In genomic region chr6:29396714-29397540, GRCm38 (mm10) we compare ENCODE assay signal across 10 mouse cellular contexts. TPM values are rescaled to one million over a fixed set of nuclear protein-coding genes. Genes with fewer than 3 reads are reported as not detected.
DNase-seq lines count a peak whose midpoint lies in the region; ATAC-seq and TF ChIP-seq lines count a peak whose summit lies in the region.
"Had no signal": no experiment of that assay in that cellular context is flagged by ENCODE, and none has a peak within 500 bp of the region (broad histone marks: within the 10 kb centered on the region; RNA-seq: fewer than 3 reads in every experiment).

No protein-coding gene starts in this region.

- TF ChIP-seq POLR2A in MEL (IDR thresholded peaks at IDR 0.05; ENCODE audit: control insufficient read depth in 1 of 2, insufficient read depth in 1 of 2, low read depth in 1 of 2, low read length in 2 of 2, poor library complexity in 1 of 2) = no peak
- no peak for TF ChIP-seq POLR2A in myocyte (IDR thresholded peaks at IDR 0.05; ENCODE audit: insufficient read length, low read depth)

- no peaks in the 10 kb centered on the region for H3K9me3 ChIP-seq in kidney, embryonic 14.5 days (ENCODE audit: control insufficient read depth, low read length)
- H3K9me3 ChIP-seq in MEL (replicated peaks; ENCODE audit: insufficient read depth, low read length) = no peaks in the 10 kb centered on the region

- H3ac ChIP-seq in myocyte (ENCODE audit: control insufficient read depth, insufficient read length) = peak overlapping the region; percentile 25

- peak overlapping the region; percentile 74 for H3K4me2 ChIP-seq in kidney, embryonic 14.5 days (replicated peaks; ENCODE audit: low read depth, low read length)
- H3K4me2 ChIP-seq in myocyte (ENCODE audit: low read depth) = peak overlapping the region; percentile 90

- H3K4me1 ChIP-seq in kidney, embryonic 14.5 days (ENCODE audit: control insufficient read depth, insufficient read depth, low read length) = no peaks in the 10 kb centered on the region
- H3K4me1 ChIP-seq in MEL (ENCODE audit: control insufficient read depth in 1 of 2, insufficient read depth in 2 of 2, low read length in 2 of 2) = no peaks in the 10 kb centered on the region

- ATAC-seq in kidney, embryonic 14.5 days (ENCODE audit: low FRiP score, low TSS enrichment) = peak; percentile 82
- peak; percentile 40 for ATAC-seq in inflammation-experienced regulatory T-cells, adult 6 months
- ATAC-seq in megakaryocyte progenitor cell, adult 5-6 weeks (replicated peaks; ENCODE audit: poor library complexity) = no peak

- peak overlapping the region; percentile 49 for H3K27ac ChIP-seq in kidney, embryonic 14.5 days (ENCODE audit: low read depth, low read length)
- H3K27ac ChIP-seq in MEL (ENCODE audit: control insufficient read depth, low read depth, low read length) = no peak overlapping the region

- 2% methylated on average over 23 of the region's 24 CpGs for whole genome bisulfite sequencing in kidney, embryonic 14.5 days

- no peak for TF ChIP-seq EP300 in MEL (IDR thresholded peaks at IDR 0.05; ENCODE audit: low read depth in 1 of 2, low read length in 2 of 2)

- no peaks in the 10 kb centered on the region for H3K36me3 ChIP-seq in kidney, embryonic 14.5 days (ENCODE audit: control insufficient read depth, insufficient read depth, low read length)
- H3K36me3 ChIP-seq in MEL (ENCODE audit: control insufficient read depth in 1 of 2, insufficient read depth in 2 of 2, low read length in 2 of 2) = no peaks in the 10 kb centered on the region
- no peaks in the 10 kb centered on the region for H3K36me3 ChIP-seq in myocyte (ENCODE audit: control insufficient read depth, insufficient read depth)

- H3K27me3 ChIP-seq in kidney, embryonic 14.5 days (ENCODE audit: control insufficient read depth, insufficient read depth, low read length) = peaks cover 6% of the 10 kb centered on the region; the same call in 1 of the 2 replicates
- H3K27me3 ChIP-seq in MEL (ENCODE audit: control insufficient read depth in 1 of 2, insufficient read depth in 2 of 2, low read length in 2 of 2) (peaks cover 22 to 23% of the 10 kb centered on the region in 2 experiments), myocyte (ENCODE audit: control insufficient read depth, insufficient read depth, insufficient read length) (no peaks in the 10 kb centered on the region)

- peak overlapping the region; percentile 57 for H3K9ac ChIP-seq in kidney, embryonic 14.5 days (ENCODE audit: low read depth, low read length)
- peak overlapping the region; percentile 28; the same call in 1 of the 2 replicates for H3K9ac ChIP-seq in MEL (ENCODE audit: control insufficient read depth, low read depth, low read length, poor library complexity, severe bottlenecking)

- TF ChIP-seq RAD21 in MEL (IDR thresholded peaks at IDR 0.05; ENCODE audit: low read depth, low read length) = no peak

- no peak for DNase-seq in kidney, adult 8-10 months
- no peak for DNase-seq in MEL (ENCODE audit: low read depth, low spot score)
- DNase-seq in embryo, embryonic 10.5 days (ENCODE audit: low spot score) = peak; percentile 52
- no peak for DNase-seq in thymus, adult 18-20 months

- TF ChIP-seq CTCF in MEL (IDR thresholded peaks at IDR 0.05 in 2 of 3, conservative IDR thresholded peaks at IDR 0.05 in 1 of 3; ENCODE audit: control insufficient read depth in 1 of 3, insufficient read depth in 1 of 3, low read depth in 2 of 3, low read length in 3 of 3, poor library complexity in 1 of 3, severe bottlenecking in 1 of 3) = no peak

- H3K4me3 ChIP-seq in kidney, embryonic 14.5 days (ENCODE audit: low read length) = peak overlapping the region; percentile 61
- H3K4me3 ChIP-seq in MEL (ENCODE audit: control insufficient read depth in 1 of 2, insufficient read depth in 1 of 2, low read depth in 2 of 2, low read length in 2 of 2) (peak overlapping the region in 1 of 2 experiments; percentile 4; a peak in 1 of 4 replicates), myocyte (peak overlapping the region; percentile 41)

- H3K79me2 ChIP-seq in MEL (ENCODE audit: control insufficient read depth, insufficient read depth, low read length, poor library complexity) (no peaks in the 10 kb centered on the region), myocyte (ENCODE audit: control insufficient read depth, insufficient read depth) (no peaks in the 10 kb centered on the region)

TF ChIP-seq in MEL, 35 proteins besides CTCF, POLR2A, EP300 and RAD21:
- no peak for TF ChIP-seq ZKSCAN1 (IDR thresholded peaks at IDR 0.05; ENCODE audit: low read depth, low read length)
- no peak for TF ChIP-seq MAX (IDR thresholded peaks at IDR 0.05; ENCODE audit: low read length)
- no peak for TF ChIP-seq MAZ (IDR thresholded peaks at IDR 0.05; ENCODE audit: low read depth, low read length)
- TF ChIP-seq E2F4 (IDR thresholded peaks at IDR 0.05; ENCODE audit: borderline replicate concordance, low read depth, low read length) = no peak
- no peak for TF ChIP-seq SIN3A (IDR thresholded peaks at IDR 0.05; ENCODE audit: low read length)
- no peak for TF ChIP-seq HCFC1 (IDR thresholded peaks at IDR 0.05; ENCODE audit: low read depth, low read length)
- TF ChIP-seq POLR2AphosphoS5 (IDR thresholded peaks at IDR 0.05; ENCODE audit: borderline replicate concordance, low read depth, low read length) = no peak
- no peak for TF ChIP-seq RCOR1 (IDR thresholded peaks at IDR 0.05; ENCODE audit: low read depth, low read length)
- TF ChIP-seq GABPA (IDR thresholded peaks at IDR 0.05; ENCODE audit: low read depth, low read length) = no peak
- no peak for TF ChIP-seq ZNF384 (IDR thresholded peaks at IDR 0.05; ENCODE audit: low read depth, low read length)
- no peak for TF ChIP-seq KAT2A (conservative IDR thresholded peaks at IDR 0.05; ENCODE audit: low read depth, low read length)
- TF ChIP-seq USF1 (IDR thresholded peaks at IDR 0.05; ENCODE audit: low read depth, low read length) = no peak
- no peak for TF ChIP-seq MXI1 (IDR thresholded peaks at IDR 0.05; ENCODE audit: low read depth, low read length)

TF ChIP-seq in myocyte, 11 proteins besides CTCF, POLR2A, EP300 and RAD21:
- TF ChIP-seq TCF12 (IDR thresholded peaks at IDR 0.05; ENCODE audit: insufficient read depth, poor library complexity, severe bottlenecking) = no peak
- no peak for TF ChIP-seq CEBPB (IDR thresholded peaks at IDR 0.05; ENCODE audit: insufficient read depth, poor library complexity, severe bottlenecking)
- TF ChIP-seq TCF3 (IDR thresholded peaks at IDR 0.05; ENCODE audit: insufficient read length, low read depth) = no peak
- TF ChIP-seq USF1 (IDR thresholded peaks at IDR 0.05; ENCODE audit: low read depth) = no peak
- TF ChIP-seq MYOG (IDR thresholded peaks at IDR 0.05; ENCODE audit: control insufficient read depth in 1 of 3, insufficient read depth in 1 of 3, insufficient read length in 2 of 3, low read depth in 2 of 3) = no peak
- no peak for TF ChIP-seq POLR2AphosphoS2 (IDR thresholded peaks at IDR 0.05; ENCODE audit: insufficient read length, low read depth)
- no peak for TF ChIP-seq E2F4 (IDR thresholded peaks at IDR 0.05; ENCODE audit: insufficient read depth)
- TF ChIP-seq SRF (IDR thresholded peaks at IDR 0.05; ENCODE audit: control insufficient read depth, insufficient read length, low read depth) = no peak
- TF ChIP-seq MYOD1 (IDR thresholded peaks at IDR 0.05; ENCODE audit: control insufficient read depth in 1 of 3, insufficient read length in 2 of 3, low read depth in 2 of 3) = no peak
- TF ChIP-seq MAX (IDR thresholded peaks at IDR 0.05; ENCODE audit: low read depth) = no peak
- no peak for TF ChIP-seq REST (IDR thresholded peaks at IDR 0.05; ENCODE audit: insufficient read depth, insufficient read length)

RNA-seq across cellular contexts. Expression of gene Ccdc136, which starts 0.8 kb away (rescaled TPM):
- 22.8 and 30.3 TPM in 2 replicates for polyA plus RNA-seq in kidney, embryonic 14.5 days (2014; fragmentation: Nextera tagmentation; extraction: Ambion mirVana)
- total RNA-seq in MEL (2012; rRNA removed) = not detected in 2 replicates
- polyA plus RNA-seq in MEL (2012; ENCODE audit: insufficient read depth in 1 of 2, insufficient read length in 2 of 2, low read depth in 1 of 2, low replicate concordance in 2 of 2, missing spikeins in 1 of 2) = under 1 TPM in 1 of 2 experiments, not detected in 1; 0.22 TPM
- 1 to 10 TPM in 2 of 3 experiments, under 1 TPM in 1; 0.65 to 1.1 (median 1.0) TPM for polyA plus RNA-seq in inflammation-experienced regulatory T-cells, adult 6 months (2017; shearing (Covaris generic))
- 16.7 TPM for polyA plus RNA-seq in myocyte (2012; fragmentation: generic; extraction: Trizol)
- not detected in 2 replicates for total RNA-seq in megakaryocyte progenitor cell, adult 5-6 weeks (2015)
- 0.41 TPM in 1 of 2 replicates, not detected in the other for total RNA-seq in megakaryocyte progenitor cell, adult 5-6 weeks (2017)
- total RNA-seq: common myeloid progenitor, adult 5-6 weeks; neutrophil, adult 5-6 weeks had no signal

RNA-seq across cellular contexts. Expression of gene Opn1sw, which starts 8.7 kb away (rescaled TPM):
- 0.87 and 0.90 TPM in 2 replicates for polyA plus RNA-seq in kidney, embryonic 14.5 days (2014; fragmentation: Nextera tagmentation; extraction: Ambion mirVana)
- 0.23 TPM in 1 of 2 replicates, not detected in the other for total RNA-seq in MEL (2012; rRNA removed)
- polyA plus RNA-seq in MEL (2012; ENCODE audit: insufficient read depth in 1 of 2, insufficient read length in 2 of 2, low read depth in 1 of 2, low replicate concordance in 2 of 2, missing spikeins in 1 of 2) (under 1 TPM in 1 of 2 experiments, not detected in 1; 0.04 TPM), myocyte (2012; fragmentation: generic; extraction: Trizol) (0.17 TPM)
- polyA plus RNA-seq in inflammation-experienced regulatory T-cells, adult 6 months (2017; shearing (Covaris generic)) = under 1 TPM; 0.38 to 0.66 (median 0.66) TPM
- not detected in 2 replicates for total RNA-seq in megakaryocyte progenitor cell, adult 5-6 weeks (2015)
- not detected in 2 replicates for total RNA-seq in megakaryocyte progenitor cell, adult 5-6 weeks (2017)
- total RNA-seq: common myeloid progenitor, adult 5-6 weeks; neutrophil, adult 5-6 weeks had no signal

RNA-seq across cellular contexts. Expression of gene Flnc, which starts 36.1 kb away (rescaled TPM):
- 5.5 and 8.3 TPM in 2 replicates for polyA plus RNA-seq in kidney, embryonic 14.5 days (2014; fragmentation: Nextera tagmentation; extraction: Ambion mirVana)
- 0.26 and 0.27 TPM in 2 replicates for total RNA-seq in MEL (2012; rRNA removed)
- polyA plus RNA-seq in MEL (2012; ENCODE audit: insufficient read depth in 1 of 2, insufficient read length in 2 of 2, low read depth in 1 of 2, low replicate concordance in 2 of 2, missing spikeins in 1 of 2) (under 1 TPM in 1 of 2 experiments, not detected in 1; 0.31 TPM), myocyte (2012; fragmentation: generic; extraction: Trizol) (268 TPM)
- polyA plus RNA-seq in inflammation-experienced regulatory T-cells, adult 6 months (2017; shearing (Covaris generic)) = not detected
- not detected in 2 replicates for total RNA-seq in megakaryocyte progenitor cell, adult 5-6 weeks (2015)
- total RNA-seq in megakaryocyte progenitor cell, adult 5-6 weeks (2017) = not detected in 2 replicates
- total RNA-seq: common myeloid progenitor, adult 5-6 weeks; neutrophil, adult 5-6 weeks had no signal

RNA-seq across cellular contexts. Expression of gene Calu, which starts 49.1 kb away (rescaled TPM):
- polyA plus RNA-seq in kidney, embryonic 14.5 days (2014; fragmentation: Nextera tagmentation; extraction: Ambion mirVana) = 195 and 382 TPM in 2 replicates
- total RNA-seq in MEL (2012; rRNA removed) = 80.4 and 98.0 TPM in 2 replicates
- polyA plus RNA-seq in MEL (2012; ENCODE audit: insufficient read depth in 1 of 2, insufficient read length in 2 of 2, low read depth in 1 of 2, low replicate concordance in 2 of 2, missing spikeins in 1 of 2) (100 to 1,000 TPM in 1 of 2 experiments, 10 to 100 TPM in 1; 79.4 to 419 TPM), myocyte (2012; fragmentation: generic; extraction: Trizol) (183 TPM)
- polyA plus RNA-seq in inflammation-experienced regulatory T-cells, adult 6 months (2017; shearing (Covaris generic)) = 10 to 100 TPM; 60.2 to 63.2 (median 62.6) TPM
- total RNA-seq in megakaryocyte progenitor cell, adult 5-6 weeks (2015) = 84.9 and 85.3 TPM in 2 replicates
- 211 TPM in 2 replicates for total RNA-seq in megakaryocyte progenitor cell, adult 5-6 weeks (2017)

Comparison
In these comparisons a context has a peak if more than half of its experiments do, and no peak if none do; other contexts are left out.
1. RNA of gene Flnc, which starts 36.1 kb away (polyA plus RNA-seq): 268 TPM in myocyte (single experiment); 5.5 to 8.3 TPM in kidney, embryonic 14.5 days, 0.31 TPM in MEL and not detected in inflammation-experienced regulatory T-cells, adult 6 months; every median in the first group is over 10 times any median in the second.